Comparison of ENCODE assay signal across 17 mouse cellular contexts in genomic region chr6:36286664-36287063, GRCm38 (mm10).
"Had no signal": no experiment of that assay in that cellular context is flagged by ENCODE, and none has a peak within 500 bp of the region (broad histone marks: within the 10 kb centered on the region; RNA-seq: fewer than 3 reads in every experiment).

No protein-coding gene starts in this region.

- H3K27me3 ChIP-seq: limb, embryonic 12.5 days; limb, embryonic 15.5 days; liver, embryonic 12.5 days; liver, embryonic 15.5 days had no signal

- H3K4me3 ChIP-seq: limb, embryonic 12.5 days; limb, embryonic 15.5 days; liver, embryonic 12.5 days; liver, embryonic 15.5 days had no signal

- H3K4me1 ChIP-seq: limb, embryonic 12.5 days; limb, embryonic 15.5 days; liver, embryonic 12.5 days; liver, embryonic 15.5 days had no signal

- DNase-seq: kidney, adult 18-20 months; kidney, adult 9 months; kidney, postnatal 14 days; kidney, postnatal 4 days; left cerebral cortex, postnatal 4 days; lung, adult 2 months; lung, postnatal 14 days; lung, postnatal 4 days; midbrain, embryonic 14.5 days; right cerebral cortex, postnatal 4 days; thymus, adult 18-20 months; thymus, postnatal 36 days had no signal

- H3K36me3 ChIP-seq: limb, embryonic 12.5 days; limb, embryonic 15.5 days; liver, embryonic 12.5 days; liver, embryonic 15.5 days had no signal

- ATAC-seq: liver, embryonic 12.5 days had no signal

- H3K27ac ChIP-seq: limb, embryonic 12.5 days; limb, embryonic 15.5 days; liver, embryonic 12.5 days; liver, embryonic 15.5 days; stomach, postnatal 0 days had no signal

- H3K9me3 ChIP-seq: limb, embryonic 12.5 days; limb, embryonic 15.5 days; liver, embryonic 12.5 days; liver, embryonic 15.5 days had no signal
